Mouse (Mus musculus): ENCODE measurements around the gene Six4. TPM values are rescaled to one million over a fixed set of nuclear protein-coding genes. Genes with fewer than 3 reads are reported as not detected.
"Not testable (repeated sequence)": the region's sequence is repeated elsewhere in the genome, so short reads cannot be mapped to it uniquely, and the experiment has no call there.

Gene Six4
- polyA plus RNA-seq (2017; shearing (Covaris generic)), result under 1 TPM; 0.08 to 0.26 (median 0.11) TPM

DNA sequence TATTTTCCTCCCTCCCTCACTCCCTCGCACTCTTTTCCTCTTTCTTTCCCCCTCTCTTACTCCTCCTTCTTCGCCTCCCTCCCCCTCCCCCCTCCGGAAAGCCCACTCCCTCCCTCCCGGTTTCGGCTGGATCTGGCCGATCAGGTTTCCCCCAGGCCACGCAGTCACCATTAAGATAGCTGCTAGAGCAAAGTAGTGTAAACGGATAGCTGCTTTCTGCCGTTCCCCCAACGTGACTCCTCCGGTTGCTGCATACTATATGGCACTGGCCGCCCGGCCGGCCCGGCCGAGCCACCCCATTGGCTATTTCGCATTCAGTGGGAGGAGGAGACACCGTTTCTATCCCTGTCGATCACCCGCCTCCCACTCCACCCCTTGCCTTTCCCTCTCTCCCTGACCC is at the start of gene Six4:
Gene Six4 (minus strand): TSS at position 261 of the 400 bp plus-strand sequence.
- no peak for ATAC-seq

DNA sequence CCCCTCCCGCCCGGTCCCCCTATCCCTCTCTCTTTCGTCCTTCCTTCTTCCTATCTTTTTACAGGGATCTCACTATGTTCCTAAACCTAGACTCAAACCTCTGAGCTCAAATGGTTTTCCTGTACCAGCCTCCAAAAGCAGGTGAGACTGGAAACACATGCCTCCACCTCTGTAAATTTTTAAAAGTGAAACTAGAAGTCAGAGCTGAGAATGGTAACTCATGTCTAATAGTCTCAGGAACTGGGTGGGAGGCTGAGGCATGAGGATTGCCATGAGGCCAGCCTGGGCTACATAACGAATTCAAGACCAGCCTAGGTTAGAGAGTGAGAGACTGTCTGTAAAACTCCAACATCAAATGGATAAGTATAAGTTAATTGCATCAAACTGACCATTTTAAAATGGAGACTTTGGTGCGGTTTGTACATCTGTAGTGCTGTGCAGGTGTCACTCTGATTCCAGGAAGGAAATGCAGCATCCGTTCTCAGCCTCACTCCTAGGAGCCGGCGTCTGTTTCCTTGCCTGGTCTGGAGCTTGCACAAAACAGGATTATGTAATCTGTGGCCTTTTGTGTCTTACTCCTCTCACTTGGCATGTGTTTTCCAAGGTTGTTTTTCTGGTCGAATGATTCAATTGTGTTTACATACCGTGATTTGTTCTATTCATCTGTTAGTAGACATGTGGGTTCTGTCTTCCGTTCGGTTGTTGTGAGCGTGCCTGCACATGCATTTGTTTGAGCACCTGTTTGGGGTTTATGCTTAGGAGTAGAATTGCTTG is 49.3 kb upstream of the Six4 start:
- ATAC-seq, result peak; percentile 85

DNA sequence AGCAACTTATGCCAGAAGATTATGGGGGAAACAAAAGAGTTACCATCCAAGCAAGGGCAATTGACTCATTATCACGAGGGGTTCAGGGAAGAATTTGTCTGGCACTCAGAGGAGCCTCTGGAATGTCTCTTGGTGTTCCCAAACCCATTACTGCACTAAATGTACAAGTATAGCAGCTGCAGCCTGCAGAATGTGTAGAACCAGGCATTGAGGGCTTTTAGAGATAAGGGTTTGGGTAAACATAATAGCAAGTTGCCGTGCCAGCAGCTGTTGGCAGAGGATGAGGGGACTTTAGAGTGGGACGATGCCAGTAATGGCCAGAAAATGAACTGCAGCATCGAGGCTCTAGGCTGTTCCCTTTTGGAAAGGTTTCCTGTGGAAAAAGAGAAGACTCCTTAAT is 47.1 kb upstream of the Six4 start:
- ATAC-seq, result no peak

DNA sequence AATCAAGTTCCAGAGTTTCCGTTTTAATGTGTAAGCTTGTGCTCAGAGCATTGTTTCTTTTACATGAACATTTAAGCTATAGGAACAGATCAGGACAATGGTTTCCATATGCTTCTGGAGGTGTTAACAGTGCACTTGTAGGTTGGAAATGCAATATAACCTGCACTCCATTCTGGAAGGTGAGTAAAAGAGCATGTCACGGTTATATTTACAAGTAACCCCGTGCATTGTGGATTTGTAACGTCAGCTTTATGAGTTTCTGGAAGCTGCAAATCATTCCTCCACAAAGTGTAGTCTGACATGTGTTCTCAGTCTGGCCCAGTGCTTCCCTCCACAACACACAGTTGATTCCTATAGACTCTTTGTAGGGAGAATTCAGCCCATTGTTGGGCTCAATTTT is 40.9 kb upstream of the Six4 start:
- no peak for ATAC-seq

DNA sequence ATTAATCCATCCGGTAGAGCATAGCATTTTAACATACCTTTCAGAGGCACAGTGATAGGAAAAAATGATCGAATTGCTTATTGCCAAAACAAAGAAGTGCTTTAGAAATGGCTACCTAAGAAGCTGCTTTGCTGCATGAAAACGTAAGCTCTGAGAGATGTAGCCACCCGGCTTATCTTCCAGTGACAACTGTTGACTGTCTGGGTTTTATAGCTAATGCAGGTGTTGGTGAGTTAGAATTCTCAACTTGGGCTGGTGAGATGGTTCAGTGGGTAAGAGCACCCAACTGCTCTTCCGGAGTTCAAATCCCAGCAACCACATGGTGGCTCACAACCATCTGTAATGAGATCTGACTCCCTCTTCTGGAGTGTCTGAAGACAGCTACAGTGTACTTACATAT is 37.8 kb upstream of the Six4 start:
- ATAC-seq, result not testable (repeated sequence)

DNA sequence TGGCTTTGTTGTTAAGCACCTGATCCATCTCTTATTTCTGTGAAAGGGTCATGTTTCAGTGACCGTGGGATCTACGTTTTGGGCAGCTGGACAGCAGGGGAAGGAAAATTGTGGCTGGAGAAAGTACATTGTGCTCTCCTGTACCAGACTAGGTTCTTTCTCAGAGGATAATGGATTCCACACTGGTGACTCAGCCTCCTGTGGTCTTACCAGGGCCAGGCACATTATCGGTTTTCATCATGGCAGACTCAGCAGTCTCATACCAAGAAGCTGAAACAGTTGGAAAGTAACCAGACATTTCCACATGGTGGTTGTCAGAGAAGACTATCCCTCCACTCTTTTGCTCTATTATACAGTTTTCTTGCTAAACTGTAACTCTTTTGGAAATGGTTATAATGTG is 34.0 kb upstream of the Six4 start:
- no peak for ATAC-seq

DNA sequence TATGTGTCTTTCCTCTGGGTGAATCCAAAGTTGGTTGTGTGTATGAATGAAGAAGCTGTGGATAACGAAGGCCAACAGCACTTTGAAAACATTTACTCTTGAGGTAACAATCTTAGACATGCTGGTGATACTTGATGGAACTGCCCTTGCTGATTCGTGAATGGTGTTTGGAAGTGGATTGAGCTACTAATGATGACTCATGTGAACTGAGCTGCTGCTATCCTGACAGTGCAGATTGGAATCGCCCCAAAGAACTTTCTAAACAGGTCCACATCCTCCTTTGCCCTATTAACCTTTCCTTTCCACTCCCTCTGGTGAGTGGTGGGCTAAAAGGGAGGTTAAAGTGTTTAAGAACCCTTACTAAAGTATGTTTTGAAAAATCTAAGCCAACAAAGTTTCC is 27.5 kb upstream of the Six4 start:
- ATAC-seq, result no peak

DNA sequence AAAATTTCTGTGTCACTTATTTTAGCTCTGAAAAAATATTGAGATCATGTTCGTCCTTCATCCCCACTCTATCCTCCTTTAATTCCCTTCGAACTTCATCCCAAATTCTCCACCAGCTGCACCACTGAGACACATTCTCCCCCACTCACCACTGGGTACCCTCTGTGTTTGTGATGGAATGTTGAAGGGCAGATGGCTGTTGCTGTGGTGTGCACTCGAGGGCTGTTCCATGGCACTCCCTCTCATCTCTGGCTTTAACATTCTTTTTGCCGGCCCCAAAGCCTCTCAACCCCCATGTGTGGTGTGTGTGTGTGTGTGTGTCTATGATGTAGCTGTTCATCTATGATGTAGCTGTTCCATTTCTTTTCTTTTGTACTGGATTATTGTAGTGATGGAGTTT is 12.0 kb upstream of the Six4 start:
- ATAC-seq, result no peak

DNA sequence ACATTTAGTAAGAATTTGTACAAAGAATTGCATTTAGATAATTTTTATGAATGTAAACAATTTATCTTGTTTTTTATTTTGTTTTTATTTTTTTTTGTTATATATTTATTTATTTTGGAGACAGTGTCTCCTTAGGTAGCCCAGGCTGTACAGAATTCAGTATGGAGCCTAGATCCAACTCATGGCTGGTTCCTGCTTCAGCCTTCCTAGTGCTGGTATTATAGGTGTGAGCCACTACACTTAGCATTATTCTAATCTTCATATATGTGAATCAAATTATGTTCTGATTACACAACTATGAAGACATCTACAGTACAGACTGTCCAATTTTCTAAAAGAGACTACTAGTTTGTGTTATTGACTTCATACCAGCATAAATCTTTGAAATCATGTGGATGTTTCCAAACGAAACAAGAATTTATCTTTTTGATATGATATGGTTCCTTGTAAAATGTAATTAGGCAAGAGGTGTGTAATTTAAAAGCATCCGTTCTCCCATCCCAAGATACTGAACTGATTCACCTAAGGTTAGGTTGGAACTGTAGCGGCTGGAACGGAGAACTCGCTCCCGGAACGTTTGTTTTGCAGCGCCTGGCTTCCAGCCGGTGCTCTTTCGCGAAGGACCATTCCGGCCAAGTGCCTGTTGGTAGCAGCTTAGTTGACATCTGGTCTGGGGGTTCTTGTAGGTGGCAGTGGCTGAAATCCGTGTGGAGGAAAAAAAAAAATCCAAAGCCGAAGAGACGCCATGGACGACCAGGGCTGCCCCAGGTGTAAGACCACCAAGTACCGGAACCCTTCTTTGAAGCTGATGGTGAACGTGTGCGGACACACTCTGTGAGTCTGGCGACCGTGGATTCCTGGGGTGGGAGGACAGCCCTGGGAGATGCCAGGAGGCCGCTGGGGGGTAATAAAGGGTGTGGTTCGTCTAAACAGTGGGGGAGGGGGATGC is 10.1 kb upstream of the Six4 start, which contains the start of gene Mnat1:
Gene Mnat1 (plus strand): TSS at position 625 of the 949 bp plus-strand sequence.
- ATAC-seq, result peak; percentile 81

DNA sequence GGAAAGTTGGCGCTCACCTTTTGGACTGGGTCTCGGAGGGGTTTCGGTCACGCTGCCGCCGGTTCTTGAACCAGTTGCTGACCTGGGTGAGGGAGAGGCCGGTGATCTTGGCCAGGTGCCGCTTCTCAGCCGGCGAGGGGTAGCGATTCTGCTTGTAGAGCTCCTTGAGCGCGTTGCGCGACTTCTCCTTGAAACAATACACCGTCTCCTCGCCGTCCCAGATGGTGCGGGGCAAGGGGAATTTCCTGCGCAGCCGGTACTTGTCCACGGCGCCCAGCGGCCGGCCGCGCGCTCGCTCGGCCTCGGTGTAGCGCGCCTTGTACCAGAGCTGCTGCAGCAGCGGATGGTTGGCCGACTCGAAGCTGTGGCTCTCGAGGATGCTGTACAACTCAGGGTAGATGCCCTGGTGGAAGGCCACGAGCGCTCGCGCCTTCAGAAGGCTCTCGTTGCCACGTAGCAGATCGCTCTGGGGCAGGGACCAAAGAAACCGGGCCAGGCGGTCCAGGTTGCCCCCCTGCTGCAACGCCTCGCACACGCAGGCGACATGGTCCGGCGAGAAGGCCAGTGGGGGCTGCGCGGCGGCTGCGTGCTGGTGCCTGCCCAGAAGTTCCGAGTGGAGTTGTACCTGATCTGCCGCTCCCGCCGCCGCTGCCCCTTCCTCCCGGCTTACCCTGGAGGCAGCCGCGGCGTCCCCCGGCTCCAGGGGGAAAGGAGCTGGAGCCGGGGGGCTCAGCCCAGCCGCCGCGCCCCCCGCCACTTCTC is 749 bp downstream of the Six4 start:
- ATAC-seq, result peak; percentile 37

DNA sequence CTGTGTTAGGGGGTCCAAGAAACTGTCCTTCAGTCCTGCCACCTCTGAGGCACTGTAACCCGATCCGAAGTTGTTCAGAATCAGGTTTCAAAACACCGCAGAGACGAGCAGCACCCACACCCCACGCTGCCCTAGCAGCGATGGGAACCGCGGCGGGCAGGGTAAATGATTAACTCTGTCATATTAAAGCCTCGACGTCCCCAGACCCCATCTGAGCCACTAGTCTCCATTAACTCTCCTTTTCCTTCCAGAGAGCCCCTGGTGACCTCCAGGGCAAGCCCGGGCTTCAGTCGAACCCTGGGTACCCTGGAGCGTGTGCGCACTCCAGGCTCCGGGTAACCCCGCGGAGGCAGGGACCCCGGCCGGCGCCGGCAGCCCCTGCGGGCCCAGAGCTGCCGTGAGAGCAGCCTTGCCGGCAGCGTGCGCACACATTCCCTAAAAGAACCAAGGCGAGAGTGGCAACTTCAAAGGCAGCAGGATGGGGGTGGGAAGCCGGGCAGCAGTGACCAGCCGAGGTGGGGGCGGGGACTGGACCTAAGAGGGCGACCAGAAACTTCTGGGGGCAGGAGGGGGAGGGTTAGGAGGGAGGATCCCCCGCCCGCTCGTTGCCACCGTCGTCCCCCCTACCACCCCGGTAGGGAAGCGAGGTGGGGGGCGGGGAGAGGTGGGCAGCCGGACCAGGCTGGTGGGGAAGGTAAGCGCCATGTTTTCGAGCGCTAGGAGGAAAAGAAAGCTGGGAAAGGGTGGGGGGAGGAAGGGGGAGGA is 1.5 kb downstream of the Six4 start:
- ATAC-seq, result peak; percentile 19

DNA sequence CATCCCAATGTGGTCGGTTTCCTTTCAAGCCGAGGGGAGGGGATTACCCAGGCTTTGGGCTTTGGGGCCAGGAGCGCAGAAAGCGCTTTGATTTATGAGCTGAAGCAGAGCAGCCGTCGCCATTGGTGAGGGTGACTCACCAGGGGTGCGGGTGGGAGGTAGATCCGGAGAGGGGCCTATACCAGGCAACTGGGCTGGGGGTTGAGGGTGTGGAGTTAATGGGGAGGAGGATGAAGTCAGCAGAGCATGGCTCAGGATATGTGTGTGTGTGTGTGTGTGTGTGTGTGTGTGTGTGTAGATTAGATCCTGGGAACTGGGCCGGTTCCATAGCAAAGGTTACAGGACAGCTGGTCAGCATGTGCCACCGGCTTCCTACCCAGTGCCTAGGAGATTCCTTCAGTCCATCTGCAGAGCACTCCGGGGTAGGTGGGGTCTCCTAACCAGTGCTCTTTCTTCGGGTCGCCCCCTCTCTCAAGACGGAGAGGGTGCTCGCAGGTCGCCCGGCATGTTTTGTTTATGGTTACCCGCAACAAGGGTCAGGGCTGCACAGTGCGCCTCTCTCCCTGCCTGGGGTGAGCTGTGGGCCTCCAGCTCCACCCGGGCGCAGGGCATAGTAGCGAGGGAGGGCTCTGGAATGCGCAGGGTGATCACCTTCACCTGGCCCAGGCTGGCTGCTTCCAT is 2.7 kb downstream of the Six4 start:
- ATAC-seq, result no peak

DNA sequence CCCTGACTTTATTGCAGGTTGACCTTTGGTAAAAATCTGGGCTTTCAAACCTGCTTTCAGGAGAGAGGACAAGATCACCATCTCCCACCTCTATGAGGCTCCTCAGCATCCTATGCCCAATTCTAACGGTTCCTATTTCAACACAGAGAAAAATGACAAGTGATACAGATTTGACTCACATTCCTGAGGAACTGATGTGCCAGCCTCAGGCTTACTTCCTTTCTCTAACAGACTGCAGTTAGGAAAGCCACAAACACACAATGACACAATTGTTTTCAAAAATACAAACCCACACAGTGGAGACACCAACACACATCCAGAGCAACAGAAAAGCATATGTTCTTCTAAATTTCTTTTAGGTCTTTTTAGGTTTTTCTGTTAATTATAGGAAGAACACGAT is 5.4 kb downstream of the Six4 start:
- ATAC-seq, result no peak

DNA sequence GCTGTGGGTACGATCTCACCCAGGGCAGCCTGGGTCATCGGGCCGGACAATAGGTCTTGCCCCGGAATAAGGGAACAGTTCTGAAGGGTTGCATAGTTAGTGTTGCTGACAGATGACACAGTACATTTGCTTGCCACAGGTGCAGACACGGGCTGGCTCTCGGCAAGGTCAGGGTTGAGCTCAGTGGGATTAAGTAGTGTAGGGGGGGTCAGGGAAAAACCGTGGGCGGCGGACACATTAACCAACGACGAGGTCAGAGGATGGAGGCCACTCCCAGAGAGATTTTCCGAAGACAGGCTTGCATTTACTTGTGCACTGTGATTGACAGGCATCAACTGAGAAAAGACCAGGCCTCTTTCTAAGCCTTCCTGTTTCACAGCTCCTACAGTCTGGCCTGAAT is 9.5 kb downstream of the Six4 start:
- no peak for ATAC-seq

DNA sequence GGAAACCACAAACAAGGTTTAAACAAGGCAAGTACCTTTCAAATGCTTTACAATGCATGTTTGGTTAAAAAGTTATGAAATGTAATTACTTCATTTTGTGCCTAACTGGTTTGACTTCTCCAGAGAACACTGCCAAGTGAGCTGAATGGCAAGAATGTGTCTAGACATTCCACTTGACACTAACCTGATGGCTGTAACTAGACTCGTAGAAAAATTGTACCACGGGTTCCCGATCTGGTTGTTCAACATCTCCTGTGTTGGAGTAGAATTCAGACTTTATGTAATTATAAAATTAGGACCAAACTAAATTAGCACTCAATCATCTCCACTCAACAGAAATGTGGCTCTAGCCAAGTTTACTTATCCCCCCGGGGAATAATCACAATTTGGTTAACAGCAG is 14.7 kb downstream of the Six4 start:
- no peak for ATAC-seq

DNA sequence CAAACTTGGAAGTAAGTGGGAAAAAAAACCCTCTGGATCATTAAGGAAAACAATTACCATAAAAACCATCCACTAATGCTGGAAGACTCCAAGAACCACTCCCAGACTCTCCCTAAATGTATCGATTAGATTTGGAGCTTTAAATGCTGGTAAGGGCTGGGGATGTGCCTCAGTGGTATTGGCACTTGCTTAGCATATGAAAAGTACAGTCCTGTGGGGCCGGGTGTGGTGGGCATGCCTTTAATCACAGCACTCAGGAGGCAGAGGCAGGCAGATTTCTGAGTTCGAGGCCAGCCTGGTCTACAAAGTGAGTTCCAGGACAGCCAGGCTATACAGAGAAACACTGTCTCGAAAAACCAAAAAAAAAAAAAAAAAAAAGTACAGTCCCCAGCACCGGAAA is 17.1 kb downstream of the Six4 start:
- not testable (repeated sequence) for ATAC-seq

DNA sequence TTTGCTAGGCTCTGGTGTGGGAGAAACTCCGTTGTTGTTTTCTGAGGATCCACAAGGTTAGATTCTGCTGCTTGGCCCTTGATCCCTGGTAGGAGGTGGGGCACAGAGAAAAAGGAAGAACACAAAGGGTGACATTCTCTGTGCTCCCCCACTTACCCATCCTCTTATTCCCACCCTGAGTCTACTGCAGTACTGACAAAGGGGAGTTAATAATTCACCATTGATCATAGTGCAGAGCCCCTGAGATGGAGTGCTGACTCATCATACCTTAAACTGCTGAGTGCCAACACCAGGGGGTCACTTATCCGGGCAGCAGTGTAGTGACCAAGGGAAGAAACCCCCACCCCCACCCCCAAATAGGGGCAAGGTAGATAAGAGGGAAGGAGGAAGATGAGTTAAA is 18.7 kb downstream of the Six4 start:
- ATAC-seq, result no peak

DNA sequence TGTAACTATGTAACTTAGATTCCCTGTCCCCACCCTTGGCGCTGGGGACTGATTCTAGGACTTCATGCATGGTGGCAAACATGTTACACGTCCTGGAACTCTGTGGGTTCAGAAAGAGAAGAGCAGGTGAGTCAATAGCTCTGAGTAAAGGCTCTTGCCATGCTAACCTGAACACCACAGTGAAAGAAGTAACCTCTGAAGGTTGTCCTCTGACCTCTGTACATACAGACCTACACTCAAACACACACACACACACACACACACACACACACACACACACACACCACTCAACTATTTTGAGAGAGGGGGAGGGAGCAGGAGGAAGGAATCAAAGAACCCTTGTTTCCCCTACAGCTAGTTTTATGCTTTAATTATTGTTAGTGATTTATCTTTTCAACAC is 19.1 kb downstream of the Six4 start:
- ATAC-seq, result no peak

DNA sequence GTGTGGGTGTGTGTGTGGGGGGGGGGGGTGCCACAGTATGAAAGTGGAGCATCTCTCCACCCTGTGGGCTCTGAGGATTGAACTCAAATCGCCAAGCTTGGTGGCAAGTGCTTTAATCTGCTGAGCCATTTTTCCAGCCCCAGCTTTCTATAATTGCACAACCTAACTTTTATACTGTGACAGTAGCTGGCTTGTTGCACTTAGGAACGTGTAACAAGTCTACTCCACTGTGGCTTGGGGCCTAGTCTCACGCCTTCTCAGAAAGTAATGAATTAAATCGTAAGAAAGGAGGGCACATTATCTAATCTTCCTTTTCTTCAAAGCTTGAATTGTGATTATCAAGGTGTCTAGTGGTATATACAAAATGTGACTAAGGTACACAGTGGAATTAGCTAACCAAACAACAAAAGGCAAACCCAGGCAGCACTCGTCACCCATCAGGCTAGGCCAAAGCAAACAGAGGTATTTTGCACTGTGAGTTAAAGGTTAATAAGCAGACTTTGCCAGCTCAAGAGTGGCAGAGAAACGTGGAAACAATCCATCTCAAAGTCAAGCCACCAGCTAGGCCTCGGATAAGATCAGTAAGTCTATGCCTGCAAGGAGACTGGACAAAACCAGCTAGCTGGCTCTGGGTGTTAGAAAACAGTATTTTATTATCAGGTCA is 22.5 kb downstream of the Six4 start:
- ATAC-seq, result no peak

DNA sequence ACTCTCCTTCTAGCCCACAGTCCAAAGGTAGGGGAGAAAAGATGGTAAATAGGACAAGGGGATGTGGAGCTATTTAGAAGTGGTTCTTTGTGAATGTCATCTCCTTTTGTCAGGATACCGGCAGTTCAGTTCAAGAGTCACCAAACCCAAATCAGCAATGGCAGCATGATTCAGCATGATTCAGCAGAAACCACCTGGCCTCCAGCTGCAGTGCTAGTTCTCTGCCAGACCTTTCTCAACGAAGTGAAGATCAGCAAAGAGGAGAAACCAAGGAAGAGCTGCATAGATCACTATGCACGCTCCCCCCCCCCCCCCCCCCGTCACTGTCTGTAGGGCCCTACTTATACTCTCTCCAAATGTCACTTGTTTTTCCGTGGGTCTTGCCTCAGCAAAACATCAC is 24.3 kb downstream of the Six4 start:
- ATAC-seq, result no peak

DNA sequence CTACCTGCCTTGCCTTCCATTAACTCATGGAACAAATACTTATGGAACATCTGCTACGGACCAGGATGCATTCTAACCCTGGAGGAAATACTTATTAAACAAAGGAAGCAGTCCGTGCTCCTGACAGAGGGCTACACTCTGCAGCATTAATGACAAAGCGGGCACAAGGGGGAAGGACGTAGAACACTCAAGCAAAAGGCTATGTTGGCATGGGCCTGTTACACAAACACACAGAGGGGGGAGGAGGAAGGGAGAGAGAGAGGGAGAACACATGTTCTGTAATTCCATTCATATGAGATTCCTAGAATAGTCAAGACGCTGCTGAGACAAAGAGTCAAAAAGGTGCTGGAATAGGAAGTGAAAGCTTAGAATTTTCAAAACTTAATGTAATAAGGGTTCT is 24.8 kb downstream of the Six4 start:
- no peak for ATAC-seq
